Mouse (Mus musculus) frontal cortex, postnatal 14 days (tissue): Measurements from ENCODE around the gene Amotl2.
A peak's percentile ranks its signal among the peaks of the same experiment; 100 is the strongest.

Experiments
- DNase-seq, 2 experiments: peaks; one replicate each; pipeline ENCODE4 v3.0.0; 2022; ENCODE audit warnings: low spot score in 2 of 2

Amotl2 gene

GRCm38 (mm10) chr9:102719085-102719484 is 2.6 kb downstream of the Amotl2 start:
- DNase-seq = no peak

- no peak for DNase-seq
These were observed 3.6 kb downstream of the Amotl2 start for GRCm38 (mm10) chr9:102719936-102720566.

- no peak for DNase-seq
These were observed 4.2 kb downstream of the Amotl2 start for GRCm38 (mm10) chr9:102720567-102721167.

GRCm38 (mm10) chr9:102721406-102721978 is 5.0 kb downstream of the Amotl2 start:
- DNase-seq = no peak

DNA sequence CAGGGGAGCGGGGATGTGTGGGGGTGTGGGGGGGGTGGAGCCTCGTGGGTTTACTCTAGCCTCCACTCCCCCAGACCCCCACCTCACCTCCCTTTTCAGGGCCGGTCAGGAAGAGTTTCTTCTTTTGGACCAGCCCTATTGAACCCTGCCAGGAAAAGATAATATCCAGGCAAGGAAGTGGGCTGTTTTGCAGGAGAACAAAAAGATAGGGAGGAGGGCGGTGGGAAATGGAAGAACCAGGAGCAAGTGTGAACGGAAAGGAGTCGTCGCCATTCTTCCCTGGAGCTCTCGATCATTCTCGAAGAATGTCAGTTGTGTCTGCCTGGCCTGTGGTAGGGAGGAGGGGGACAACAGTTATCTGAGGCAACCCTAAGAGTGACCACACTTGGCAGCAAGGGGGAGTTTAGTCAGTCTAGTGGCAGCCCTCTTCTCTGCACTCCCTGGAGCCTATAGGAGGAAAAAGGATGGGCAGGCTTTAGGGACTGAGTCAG is 5.6 kb downstream of the Amotl2 start:
- no peak for DNase-seq

DNA sequence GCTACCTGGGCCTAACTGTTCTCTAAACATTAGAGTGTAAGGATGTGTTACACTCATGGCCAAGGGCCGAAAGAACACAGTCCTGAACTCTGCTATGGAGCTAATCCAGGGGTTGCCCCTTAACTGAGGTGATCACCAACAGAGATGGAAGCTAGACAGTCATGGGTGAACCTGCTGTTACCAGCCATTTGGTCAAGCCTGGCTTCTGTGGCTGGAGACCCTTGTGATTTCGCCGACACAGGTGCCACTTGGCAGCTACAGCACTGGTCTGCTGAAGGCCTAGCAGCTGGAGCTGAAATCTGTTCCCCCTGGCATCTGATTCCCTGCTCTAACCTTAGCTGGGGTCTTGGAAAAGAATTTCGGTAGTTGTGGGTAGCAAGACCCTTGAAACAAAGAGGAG is 6.3 kb downstream of the Amotl2 start:
- DNase-seq = no peak

DNA sequence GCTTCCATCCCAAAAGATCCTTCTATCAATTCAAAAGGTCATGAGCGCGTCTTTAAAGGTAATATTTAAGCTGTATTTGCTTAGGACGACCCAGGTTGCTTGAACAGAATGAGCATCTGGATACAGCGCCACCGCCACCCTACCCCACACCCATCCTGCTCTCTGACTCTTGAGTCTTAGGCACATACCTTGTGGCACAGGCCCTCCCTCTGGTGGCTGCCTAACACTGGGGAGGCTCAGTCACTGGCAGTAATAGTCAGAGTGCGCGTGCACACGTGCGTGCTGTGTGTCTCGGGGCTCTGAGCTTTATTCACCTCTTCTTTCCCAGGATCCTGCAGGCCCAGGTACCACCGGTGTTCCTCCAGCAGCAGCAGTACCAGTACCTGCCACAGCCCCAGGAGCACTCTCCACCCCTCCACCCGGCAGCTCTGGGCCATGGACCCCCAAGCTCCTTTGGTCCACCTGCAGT is 6.8 kb downstream of the Amotl2 start:
- no peak for DNase-seq

- DNase-seq = peak; percentile 42 to 83
These were observed 7.6 kb downstream of the Amotl2 start for GRCm38 (mm10) chr9:102723990-102724461.

DNA sequence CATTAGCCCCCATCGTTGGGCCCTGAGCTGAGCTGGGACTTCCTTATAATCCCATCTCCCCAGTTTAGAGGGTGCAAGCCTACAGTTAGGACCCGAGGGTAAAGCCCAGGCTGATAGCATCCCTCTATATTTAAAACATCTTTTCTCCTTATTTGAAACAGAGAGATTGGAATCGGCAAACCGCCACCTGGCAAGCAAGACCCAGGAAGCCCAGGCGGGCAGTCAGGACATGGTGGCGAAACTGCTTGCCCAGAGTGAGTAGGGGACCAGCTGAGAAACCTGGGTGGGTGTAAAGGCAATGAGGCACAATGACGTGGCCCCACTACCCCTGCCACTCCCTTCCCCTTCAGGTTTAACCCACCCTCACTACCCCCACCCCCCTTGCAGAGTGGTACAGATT is 8.5 kb downstream of the Amotl2 start:
- no peak for DNase-seq

- peak in 1 of 2 experiments; percentile 21 for DNase-seq
These were observed 9.6 kb downstream of the Amotl2 start for GRCm38 (mm10) chr9:102725958-102726654.

- no peak for DNase-seq
These were observed 10.3 kb downstream of the Amotl2 start for GRCm38 (mm10) chr9:102726811-102727210.

- DNase-seq = no peak
These were observed 11.4 kb downstream of the Amotl2 start for GRCm38 (mm10) chr9:102727662-102728468.

GRCm38 (mm10) chr9:102728469-102728747 is 11.9 kb downstream of the Amotl2 start:
- no peak for DNase-seq

DNA sequence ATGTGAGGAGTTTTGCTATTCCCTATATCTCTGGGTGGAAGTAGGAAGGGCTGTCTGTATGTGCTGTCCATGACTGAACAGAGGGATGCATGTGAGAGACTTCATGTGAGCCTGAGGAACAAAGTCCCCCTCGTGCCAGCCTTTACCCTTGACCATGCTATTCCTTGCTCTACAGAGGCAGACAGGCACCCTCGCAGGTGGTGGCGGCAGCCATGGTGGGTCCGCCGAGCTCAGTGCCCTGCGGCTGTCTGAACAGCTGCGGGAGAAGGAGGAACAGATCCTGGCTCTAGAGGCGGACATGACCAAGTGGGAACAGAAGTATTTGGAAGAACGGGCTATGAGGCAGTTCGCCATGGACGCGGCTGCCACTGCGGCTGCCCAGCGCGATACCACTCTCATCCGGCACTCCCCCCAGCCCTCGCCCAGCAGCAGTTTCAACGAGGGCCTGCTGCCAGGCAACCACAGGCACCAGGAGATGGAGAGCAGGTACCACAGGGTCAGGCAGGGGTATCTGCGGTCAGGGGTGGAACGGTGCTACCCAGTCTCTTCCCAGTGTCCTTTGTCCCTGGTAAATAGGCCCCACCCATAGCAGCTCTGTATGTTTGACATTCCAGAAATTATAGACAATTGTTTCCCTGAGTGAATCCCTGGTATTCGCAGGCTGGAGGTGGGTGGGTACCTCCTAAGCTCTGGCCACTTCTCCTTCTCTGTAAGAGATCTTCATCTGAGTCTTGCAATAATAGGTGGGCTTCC is 12.8 kb downstream of the Amotl2 start:
- DNase-seq = no peak

DNA sequence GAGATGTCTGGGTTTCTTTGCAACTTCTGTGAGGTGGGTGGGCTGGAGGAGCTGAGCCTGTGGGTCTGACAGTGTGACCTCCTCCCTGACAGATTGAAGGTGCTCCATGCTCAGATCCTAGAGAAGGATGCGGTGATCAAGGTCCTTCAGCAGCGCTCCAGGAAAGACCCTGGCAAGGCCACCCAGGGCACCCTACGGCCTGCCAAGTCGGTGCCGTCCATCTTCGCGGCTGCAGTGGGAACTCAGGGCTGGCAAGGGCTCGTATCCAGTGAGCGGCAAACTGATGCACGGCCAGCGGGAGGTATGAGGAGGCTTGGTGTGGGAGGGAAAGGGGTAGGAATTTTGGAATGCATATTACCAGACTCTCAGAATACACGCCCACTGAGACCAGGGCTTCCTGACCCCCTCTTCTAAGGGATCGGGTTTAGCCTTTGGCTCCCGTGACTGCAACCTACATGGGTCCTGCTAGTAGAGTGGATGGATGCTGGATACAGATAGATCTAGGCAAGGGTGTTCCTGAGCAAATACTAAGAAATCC is 13.5 kb downstream of the Amotl2 start:
- no peak for DNase-seq

DNA sequence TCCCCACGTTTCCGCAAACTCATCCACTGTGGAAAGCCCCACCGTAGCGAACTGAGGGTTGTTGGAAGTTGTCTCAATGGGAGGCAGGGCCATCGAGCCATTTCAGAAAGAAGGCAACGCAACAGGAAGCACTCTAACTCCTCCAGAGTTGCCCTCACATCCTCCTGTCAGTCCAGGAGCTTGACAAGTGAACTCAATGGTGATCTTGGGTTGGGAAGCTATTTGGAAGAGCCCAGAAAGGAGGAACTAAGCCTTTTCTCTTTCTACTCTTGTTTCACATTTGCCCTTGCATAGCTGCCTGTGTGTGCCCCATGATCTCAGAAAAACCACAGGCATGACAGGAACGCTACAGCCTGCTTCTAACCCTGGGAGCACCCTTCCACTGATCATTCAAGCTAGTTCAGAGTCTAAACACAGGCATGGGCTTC is 14.6 kb downstream of the Amotl2 start:
- no peak for DNase-seq

GRCm38 (mm10) chr9:102731574-102732175 is 15.2 kb downstream of the Amotl2 start:
- no peak for DNase-seq

DNA sequence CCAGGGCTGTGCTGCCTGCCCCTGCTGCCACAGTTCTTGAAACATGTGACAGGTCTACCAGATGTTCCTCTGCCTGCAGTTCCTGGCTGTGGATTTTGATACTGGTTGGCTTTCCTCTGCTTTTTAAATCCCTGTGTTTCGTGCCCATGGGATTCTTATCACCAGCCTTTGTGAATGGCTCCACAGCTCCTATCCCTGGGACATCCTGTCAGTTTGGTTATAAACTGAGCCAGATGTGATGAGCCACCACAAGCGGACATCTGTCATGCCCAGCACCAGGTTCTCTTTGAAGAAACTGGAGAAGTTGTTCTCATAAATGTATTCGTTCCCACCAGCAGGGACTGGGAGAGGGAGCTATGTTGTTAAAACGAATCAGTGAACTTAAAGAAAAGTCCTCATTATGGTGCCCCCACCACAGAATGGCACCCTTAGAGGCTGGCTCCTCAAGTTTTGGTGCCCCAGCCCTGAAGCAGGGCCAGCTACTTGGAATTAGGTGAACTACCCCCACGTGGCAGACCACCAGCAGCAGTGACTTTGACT is 15.9 kb downstream of the Amotl2 start:
- no peak for DNase-seq

- DNase-seq = no peak
These were observed 17.0 kb downstream of the Amotl2 start for GRCm38 (mm10) chr9:102733459-102733858.
